Mouse (Mus musculus) liver, embryonic 14.5 days (tissue): Measurements from ENCODE around the gene Hhipl1.

ENCODE experiments used
- CTCF ChIP-seq: IDR thresholded peaks from 2 replicates; pipeline ENCODE4 v1.5.1; 2016; ENCODE audit warnings: antibody characterized with exemption, low read depth, control low read depth
- EP300 ChIP-seq: IDR thresholded peaks from 2 replicates; pipeline ENCODE4 v1.6.1; 2016; ENCODE audit warnings: antibody characterized with exemption, low read depth

DNA sequence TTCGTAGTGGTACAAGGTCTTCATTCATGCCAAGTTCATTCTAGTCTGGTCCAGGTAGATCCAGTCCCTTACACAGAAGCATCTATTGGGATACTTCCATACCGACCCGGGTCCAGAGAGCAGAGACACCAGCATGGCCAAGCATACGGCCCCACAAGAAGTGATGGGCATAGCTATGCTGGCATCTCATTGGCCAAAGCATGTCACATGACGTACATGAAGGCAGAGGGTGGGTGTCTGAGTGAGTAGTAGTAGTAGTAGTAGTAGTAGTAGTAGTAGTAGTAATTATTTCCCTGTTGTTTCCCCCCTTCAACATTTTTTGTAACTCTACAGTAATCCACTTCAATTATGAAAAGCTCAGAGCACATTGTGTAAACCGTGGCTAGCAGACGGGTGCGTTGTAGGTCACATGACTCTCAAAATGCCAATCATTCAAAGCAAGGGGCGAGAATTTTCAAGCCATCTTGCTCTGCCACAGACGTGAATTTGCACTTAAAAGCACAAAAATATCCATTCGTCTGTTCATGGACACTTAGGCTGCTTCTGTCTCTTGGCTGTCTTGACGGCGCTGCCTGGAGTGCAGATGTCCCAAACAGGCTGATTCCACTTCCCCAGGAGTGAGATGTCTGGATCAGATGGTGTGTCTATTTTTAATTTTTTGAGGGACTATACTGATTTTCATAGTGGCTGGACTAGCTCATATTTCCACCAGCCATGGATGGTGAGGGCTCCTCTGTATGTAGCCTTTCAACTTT lies 72.5 kb downstream of the Hhipl1 start:
- TF ChIP-seq EP300, result no peak
- TF ChIP-seq CTCF, result no peak
